Mouse (Mus musculus): ENCODE results near the gene Draxin.

Gene Draxin

DNA sequence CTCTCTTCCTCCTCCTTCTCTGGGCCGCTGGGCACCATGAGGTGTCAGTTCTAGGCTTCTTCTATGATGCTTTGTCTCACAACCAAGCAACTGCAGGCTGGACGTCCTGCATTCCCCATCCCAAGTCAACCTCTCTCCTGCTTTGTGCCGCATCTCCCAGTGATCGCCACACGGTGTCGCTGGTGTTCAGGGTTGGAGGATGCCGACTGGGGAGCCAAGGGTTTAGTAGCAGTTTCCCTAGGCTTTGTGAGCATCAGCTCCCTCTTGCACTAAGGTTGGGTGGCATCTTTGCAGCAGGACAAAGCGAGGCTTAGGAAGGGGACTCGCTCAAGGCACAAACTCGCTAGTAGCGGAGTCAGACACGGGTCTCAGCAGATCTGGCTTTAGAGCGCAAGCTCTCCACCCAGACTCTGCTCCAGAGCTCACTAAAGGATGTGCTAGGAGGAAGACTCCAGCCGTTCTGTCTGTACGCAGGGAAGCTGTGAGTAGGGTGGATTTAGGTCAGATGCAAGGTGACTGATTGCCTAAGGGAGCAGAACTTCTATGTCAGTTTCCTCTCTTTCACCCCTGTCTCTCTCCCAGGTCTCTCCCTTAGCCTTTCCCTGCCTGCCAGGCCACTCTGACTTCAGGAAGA is 15.6 kb downstream of the Draxin start:
- peak; percentile 55 for DNase-seq (ENCODE audit: low read depth)

DNA sequence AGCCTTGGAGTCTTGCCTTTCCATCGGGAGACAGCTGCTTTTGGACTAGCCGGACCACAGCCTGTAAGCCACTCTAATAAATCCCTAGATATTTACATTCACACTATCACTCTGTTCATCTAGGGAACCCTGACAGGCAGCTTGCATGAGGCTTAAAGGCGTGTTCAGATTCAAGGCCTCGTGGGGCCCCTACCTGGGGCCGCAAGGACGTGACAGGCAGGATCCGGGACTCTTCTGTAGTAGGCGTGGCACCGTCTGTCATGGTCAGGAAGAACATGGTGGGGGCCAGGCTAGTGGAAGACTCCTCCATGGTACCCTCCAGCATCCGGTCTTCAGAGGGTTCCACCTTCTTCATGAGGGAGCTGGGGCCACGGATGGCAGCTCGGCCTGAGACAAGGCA is 18.0 kb downstream of the Draxin start:
- DNase-seq (ENCODE audit: low read depth) = no peak

DNA sequence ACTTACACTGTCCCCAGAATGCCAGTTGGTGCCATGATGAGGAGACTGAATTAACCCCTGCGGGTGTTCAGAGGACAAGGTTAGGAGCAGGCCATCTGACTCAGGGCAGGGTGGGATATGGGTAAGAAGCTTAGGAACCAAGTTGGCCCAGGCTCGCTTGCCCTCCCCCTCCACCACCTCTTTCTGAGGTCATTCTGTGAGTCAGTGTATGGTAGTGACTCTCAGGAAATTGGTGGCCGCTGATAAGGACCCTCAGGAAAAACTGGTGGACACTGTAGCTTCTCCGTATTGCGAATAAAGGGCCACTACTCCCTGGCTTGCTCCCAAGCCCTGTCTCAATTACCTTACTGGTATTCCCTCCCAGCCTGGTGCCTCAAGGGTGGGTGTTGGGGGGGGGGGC is 21.3 kb downstream of the Draxin start:
- DNase-seq (ENCODE audit: low read depth) = no peak

DNA sequence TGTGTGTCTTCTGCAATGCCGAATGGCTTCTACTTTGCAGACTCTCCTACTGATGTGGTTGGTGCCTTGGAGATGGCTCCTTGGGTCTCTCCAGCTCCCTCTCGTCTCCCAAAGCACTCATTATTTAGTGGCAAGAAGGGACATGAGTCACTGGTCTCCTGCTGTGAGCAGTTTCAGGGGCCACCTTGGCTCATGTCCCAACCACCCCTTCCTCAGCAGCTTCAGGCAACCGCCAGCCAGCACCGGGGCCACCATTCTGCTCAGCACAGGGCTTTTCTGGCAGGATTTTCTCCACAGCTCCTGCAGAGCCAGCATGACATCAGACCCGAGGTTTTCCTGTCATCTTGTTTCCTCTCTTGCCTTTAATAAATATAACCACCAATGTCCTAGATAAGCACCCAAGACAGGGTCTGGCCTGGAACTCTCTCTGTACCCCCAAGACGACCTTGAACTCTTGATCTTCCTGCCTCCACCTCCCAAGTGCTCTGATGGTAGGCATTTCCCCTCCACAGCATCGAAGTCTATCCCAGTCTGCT is 21.9 kb downstream of the Draxin start:
- DNase-seq (ENCODE audit: low read depth) = no peak

DNA sequence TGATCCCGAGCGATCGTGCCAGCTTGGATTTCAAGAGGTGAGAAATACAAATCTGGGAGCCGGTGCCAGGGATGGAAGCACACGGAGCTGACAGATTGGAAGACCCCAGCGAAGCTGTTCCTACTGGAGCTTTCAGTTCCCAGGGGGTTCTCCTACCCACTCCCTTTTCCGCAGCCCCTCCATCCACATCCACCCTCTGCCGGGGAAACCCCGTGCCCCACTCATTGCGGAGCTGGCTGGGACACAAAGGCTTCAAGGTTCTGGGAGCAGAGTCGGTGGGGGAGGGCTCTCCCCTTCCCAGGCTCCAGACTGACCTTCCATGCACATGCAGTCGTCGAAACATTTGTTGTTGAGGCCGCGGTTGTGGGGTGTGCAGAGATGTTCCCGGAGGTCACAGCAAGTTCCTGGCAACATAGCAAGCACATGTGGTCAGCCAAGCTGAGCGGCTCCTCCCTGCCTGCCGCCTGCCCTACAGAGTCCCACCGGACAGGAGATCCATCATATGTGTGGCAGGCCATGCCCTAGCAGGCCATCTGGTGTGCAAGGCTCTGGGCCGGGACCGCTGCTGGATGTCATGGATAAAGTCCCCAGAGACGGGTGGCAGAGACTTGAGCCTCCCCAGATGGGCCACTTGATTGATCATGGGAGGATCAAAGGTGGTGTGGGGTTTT is 22.7 kb downstream of the Draxin start:
- DNase-seq (ENCODE audit: low read depth) = no peak

DNA sequence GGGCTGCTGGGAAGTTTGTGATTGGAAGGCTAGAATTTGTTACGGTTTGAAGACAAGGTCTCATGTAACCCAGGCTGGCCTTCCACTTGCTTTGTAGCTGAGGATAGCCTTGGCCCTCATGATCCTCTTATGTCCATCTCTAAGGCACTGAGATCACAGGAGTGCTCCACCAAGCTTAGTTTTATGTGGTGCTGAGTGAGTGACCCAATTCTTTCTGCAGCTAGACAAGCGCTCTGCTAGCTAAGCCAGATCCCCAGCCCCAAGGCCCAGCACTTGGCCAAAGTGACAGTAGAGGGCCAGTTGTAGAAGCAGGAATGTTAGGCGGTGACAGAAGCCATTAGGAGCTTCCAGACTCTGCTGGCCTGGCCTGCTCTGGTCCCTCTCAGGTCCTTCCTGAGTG is 26.4 kb downstream of the Draxin start:
- DNase-seq (ENCODE audit: low read depth) = no peak

DNA sequence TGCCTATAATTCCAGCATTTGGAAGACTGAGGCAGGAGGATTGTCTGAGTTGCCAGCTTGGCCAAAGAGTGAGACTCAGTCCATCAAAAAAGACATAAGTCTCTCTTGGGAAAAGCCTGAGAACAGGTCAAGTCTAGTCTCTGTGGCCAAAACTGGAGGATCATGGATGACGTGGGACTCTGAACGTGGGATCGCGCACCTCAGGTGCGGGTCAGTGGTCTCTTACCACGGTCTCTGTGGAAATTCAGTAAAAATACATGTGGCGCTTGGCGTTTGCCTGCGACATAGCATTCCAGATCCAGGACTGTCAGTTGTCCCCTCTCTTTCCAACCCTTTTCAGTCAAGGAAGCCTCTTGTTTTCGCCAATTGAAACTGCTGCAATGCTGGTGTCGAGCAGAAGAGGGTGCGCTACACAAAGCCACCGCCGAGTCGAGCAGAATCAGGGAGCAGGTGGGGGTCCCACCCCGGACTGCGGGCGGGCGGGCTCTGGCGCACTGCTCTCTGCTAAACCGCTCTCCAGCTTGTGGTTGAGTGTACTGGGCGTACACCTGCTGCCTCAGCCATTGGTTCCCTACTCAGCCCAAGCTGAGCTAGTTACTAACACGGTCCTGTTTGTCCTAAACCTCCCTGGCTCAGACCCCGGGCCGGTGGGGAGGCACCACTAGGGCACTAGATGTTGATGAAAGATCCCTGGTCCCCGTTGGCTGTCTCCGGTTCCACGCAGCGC is 28.5 kb downstream of the Draxin start:
- no peak for DNase-seq (ENCODE audit: low read depth)

DNA sequence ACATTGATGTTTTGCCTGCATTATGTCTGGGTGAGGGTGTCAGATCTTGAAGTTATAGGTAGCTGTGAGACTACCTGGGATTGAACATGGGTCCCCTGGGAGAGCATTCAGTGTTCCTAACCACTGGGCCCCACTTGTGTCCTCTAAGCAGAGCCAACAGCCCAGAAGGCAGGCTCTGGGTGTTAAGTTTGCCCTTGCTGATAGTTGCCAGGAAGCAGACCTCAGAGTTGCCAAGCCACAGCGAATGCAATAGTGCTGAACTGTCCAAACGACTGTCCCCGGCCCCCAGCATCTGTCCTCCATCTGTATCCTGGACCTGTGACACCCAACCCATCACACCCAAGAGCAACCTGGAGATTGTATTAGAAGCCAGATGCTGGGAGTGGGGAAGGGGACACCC is 31.8 kb downstream of the Draxin start:
- DNase-seq (ENCODE audit: low read depth) = no peak

DNA sequence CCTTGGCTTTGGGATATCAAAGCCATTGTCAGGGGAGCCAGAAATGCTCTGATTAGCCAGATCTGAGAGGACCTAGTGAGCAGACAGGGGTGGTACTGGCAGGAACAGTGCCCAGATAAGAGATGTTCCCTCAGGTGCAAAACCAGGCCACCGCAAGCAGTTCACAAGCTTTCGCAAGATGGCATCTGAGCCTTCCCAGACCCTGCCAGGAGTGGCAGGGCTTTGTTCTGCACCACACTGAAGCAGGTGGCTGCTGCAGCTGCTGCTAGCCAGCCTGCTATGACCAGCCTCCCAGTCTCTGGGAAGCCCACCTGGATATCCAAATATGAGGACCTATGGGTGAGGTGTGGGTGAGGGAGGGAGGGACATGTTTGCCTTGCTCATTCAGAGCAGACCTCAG is 32.6 kb downstream of the Draxin start:
- no peak for DNase-seq (ENCODE audit: low read depth)

DNA sequence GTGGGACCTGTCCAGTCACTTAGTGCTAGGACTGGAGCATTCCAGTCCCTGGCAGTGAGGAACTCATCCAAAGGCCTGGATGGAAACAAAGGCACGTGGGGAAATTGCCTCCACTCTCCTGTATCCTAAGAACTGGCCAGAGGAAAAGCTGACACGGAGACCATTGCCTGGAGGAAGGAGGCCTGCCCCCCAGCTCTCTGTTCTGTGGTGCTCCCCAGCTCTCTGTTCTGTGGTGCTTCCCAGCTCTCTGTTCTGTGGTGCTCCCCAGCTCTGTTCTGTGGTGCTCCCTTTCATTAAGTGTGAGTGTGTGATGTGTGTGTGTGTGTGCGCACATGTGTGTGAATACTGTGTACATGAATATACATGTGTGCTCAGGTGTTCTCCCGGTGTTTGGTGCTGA is 35.4 kb downstream of the Draxin start:
- no peak for DNase-seq (ENCODE audit: low read depth)

DNA sequence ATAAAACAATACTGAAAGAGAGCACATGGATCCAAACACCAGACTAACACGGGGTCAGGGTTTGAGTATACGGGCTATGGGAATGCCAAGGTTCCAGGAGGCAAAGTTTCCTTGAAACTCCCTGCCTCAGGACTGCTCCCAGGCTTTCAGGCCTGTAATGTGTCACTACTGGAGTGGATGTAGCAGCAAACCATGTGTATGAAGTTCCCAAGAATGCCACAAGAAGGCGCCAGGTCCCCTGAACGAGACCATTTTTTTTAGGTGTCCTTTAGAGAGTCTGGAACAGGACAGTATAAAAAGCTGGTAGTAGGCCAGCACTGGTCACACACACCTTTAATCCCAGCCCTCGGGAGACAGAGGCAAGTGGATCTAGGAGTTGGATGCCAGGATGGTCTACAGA is 36.3 kb downstream of the Draxin start:
- no peak for DNase-seq (ENCODE audit: low read depth)

DNA sequence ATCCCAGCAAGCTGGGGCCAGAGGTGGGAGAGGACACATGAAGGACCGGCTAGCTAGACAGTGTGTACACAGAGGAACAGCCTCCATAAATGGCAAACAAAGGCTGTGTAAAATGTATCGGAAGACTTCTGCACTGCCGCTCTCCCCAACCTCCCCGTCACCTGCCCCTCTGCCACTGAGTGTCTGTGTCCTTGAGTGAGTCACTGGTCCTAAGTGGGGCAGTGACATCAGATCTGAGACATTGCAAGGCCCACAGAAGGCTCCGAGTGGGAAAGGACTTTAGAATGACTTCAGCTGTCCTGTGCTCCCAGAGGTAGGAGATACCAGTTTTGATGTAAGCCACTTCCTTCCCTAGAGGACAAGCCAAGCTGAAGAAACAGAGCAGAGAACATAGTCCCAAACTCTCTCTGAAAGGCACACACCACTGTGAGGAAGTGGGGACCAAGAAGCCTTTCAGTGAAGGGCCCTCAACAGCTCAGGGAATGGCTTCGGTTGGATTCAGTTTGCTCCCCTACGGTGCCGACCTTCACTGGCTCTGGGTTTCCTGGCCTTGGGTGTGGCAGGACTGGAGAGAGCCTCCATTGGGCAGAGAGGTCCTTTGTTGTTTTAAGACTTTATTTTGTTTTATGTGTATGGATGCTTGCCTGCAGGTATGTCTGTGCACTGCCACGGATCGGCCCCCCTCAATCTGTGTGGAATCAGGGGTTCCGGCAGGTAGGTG is 37.8 kb downstream of the Draxin start:
- DNase-seq (ENCODE audit: low read depth) = no peak

DNA sequence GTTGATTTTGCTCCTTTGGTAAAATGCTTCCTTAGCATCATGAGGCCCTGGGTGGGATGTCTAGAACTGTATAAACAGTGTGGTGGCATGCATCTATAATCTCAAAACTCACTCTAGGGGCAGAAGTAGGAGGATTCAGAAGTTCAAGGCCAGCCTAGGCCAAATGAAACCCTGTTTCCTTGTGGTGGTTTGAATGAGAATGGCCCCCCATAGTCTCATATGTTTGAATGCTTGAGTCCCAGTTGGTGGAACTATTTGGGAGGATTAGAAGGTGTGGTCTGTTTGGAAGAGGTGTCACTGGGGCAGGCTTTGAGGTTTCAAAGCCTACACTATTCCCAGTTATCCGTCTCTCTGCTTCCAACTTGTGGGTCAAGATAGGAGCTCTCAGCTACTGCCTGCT is 39.3 kb downstream of the Draxin start:
- DNase-seq (ENCODE audit: low read depth) = no peak

DNA sequence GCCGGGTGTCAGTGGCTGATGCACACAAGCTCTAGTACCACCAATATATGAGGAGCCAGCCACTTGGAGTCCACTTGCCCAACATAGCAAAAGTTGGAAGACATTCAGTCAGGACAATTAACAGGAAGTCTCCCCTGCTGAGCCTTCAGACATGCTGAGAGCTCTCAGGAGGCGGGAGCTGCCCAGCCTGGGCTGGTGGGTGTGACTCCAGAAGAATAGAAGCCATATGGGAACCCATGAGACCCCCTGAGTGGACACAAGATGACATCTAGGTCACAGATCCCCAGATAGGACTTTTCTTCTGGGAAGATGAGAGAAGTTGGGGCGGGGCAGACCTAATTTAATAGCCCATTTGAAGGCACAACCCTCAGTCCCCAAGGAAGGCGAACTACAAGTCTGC is 41.3 kb downstream of the Draxin start:
- no peak for DNase-seq (ENCODE audit: low read depth)

DNA sequence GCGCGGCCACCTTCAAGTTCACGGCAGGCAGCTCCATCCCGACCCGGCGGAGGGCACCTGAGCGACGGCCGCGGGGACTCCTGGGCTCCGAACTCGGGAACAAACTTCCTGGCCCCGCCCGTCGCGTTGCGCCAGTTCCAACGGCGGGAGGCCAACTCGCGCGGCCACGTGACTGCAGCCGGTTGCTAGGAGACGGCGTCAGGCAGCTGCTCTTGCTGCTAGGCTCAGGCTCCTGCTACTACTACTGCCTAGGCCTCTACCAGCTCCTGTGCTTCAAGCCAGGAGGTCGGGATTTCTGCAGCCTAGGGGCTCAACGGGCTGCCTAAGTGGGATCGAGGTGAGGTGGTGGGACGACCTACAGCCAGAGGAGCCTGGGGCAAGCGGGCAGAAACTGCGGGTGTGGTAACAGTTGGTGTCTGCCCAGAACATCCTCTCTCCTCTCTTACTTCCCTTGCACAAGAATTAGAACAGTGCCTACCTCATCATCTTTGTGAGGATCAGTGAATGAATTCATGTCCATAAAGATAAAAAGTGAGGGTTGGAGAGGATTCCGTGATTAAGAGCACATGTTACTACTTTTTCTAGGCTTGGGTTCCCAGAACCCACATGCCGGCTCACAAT is 42.5 kb downstream of the Draxin start, which contains the start of gene Agtrap:
TSS of gene Agtrap (minus strand) at position 125 of the 621 bp plus-strand sequence.
- DNase-seq (ENCODE audit: low read depth) = peak; percentile 64

DNA sequence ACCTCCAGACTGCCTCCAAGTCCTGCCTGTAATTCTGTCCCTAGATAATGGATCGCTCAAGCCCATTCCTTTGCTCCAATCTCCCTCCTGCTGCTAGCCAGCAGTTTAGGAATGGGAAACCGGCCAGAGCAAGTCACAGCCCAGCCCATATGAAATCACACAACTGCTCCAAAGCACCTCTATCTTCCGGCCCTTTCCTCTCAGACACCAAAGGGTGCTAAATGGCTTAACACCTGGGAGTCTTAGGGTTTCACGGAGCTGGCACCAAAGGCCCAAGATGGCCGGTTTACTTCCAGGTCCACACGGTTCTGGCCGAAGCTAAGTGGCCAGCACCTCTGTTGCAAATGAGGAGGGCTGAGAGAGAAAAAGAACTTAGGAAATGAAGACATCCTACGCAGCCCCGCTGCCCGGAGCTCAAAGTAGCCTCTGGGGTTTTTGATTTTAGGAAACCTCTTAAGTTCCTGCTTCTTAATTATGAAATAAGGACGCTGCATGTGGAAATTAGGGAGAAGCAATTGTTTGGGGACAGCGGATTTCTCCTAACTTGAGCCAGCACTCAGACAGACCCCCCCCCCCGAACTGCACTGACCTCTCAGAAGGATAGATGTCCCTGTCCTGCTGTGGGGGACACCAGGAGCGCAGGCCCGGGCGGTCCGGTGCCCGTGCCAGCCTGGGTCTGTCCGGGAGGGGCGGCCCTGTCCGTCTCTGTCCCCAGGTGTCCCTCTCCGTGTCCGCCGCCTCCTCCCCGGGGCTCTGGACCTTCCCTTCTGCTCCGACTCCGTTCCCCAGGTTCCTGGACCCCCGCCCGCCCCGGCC is 43.2 kb downstream of the Draxin start:
- no peak for DNase-seq (ENCODE audit: low read depth)

DNA sequence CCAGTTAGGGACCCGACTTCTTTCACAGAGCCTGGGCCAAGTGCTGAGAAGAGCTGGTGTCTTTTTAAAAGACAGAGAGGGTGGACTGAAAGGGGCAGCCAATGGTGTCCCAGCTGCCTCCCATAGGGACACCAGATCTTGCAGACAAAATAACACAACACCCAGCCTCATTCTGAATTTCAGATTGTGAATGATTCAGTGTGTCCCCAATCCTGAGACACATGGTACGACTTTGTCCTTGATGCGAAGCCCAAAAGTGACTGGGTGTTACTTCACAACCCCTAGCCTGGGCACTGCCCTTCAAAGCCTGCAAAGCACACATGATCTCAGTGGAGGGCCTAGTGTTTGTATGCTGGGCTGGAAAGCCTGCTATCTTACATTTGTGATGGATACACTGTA is 44.6 kb downstream of the Draxin start:
- no peak for DNase-seq (ENCODE audit: low read depth)

DNA sequence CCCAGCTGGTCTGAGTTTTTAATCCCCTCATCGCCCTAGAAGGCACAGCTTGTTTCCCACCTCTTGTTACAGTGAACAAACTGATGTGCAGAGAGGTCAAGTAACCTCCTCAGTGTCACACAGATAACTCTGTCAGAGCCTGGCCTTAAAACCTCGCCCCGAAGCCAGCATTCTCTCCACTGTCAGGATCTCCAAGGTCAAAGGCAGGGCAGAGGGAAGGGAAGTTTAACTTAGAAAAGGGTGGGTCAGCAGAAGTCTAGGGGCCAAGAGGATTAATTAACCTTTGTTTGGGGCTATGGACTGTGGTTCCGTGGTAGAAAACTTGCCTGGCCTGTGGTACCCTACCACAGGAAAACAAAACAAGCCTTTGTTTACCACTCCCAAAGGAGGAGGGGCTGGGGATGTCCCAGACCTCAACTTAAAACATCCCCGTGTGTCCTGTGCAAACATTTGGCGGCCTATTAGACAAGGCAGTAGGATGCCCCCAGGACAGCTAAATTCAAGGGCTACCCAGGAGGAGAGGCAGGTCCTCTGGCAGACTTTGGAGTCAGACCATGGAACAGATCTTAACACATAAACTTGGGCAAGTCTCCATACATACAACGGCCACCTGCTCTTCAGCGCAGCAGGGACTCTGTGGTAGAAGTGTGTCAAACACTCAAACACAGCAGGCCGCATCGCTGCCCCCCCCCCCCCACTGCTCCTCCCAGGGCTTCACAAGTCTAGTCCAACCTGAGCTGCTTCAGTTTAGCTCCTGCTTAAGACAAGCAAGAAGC is 45.2 kb downstream of the Draxin start:
- DNase-seq (ENCODE audit: low read depth) = no peak

DNA sequence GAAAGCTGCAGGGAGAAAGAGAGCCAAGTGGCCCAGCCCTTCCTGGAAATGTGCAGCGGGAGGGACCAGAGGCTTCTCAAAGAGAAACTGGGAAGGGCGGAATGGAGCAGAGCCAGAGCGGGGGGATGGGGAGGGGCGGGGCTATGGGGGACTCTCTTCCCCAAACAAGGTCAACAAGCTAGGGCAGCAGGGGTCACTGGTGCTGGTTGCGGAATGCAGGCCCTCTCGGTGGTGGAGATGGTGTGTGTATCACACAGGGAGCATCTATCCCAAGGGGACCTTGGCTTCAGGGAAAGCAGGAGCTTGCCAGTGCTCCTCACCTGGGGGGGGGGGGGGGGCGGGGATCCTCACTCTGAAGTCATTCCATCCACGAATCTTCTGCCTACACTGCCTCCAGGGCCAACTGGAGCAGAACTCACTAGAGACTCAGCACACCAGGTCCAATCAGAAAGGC is 46.2 kb downstream of the Draxin start:
- DNase-seq (ENCODE audit: low read depth) = no peak

All from fibroblast of lung, adult 2 months (primary cell).